Mouse (Mus musculus): ENCODE data around the gene Ggt5. TPM values are rescaled to one million over a fixed set of nuclear protein-coding genes. Genes with fewer than 3 reads are reported as not detected.

Gene Ggt5
- total RNA-seq, 2 experiments from 2014 or later = 3.3 to 3.8 TPM

DNA sequence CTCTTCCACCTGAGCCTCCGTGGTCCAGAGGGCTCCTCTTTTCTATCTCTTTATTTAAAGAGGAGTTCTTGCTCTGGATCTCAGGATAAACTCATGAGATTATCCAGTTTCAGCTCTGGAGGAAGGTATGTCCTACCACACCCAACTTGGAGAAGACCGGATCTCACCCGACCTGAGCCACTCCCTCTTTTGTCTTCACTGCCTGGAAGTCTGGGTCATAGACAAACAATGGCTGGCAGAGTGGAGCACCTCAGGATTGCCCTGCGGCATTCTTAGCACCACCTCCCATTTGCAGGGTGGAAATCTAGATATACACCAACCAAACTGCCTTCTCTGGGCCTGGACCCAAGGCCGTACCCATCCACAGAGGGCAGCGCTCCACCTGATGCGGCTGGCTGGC lies 59.9 kb downstream of the Ggt5 start:
- no peak for DNase-seq (ENCODE audit: extremely low spot score in 1 of 2, low spot score in 1 of 2)

DNA sequence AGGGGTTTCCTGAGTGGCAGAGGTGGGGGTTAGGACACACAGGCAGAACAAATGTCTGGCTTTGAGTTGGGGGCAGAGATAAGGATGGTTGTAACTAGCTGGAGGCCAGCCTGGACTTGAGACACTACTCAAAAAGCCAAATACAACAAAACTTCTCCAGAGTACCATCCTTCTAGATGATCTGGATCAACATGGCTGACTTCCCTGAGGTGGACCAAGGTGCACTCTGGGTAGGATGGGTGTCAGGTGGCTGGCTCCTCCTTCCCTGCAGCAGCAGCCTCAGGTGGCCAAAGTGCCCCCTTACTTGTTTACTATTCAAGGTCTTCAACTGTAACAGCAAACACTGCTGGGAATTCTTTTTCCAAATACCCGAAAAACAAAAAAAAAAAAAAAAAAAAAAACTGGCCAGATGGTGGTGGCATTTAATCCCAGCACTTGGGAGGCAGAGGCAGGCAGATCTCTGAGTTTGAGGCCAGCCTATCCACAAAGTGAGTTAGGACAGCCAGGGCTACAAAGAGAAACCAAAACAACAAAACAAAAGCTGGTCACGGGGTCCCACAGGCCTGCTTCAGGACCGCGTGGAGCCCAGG lies 60.4 kb downstream of the Ggt5 start:
- no peak for DNase-seq (ENCODE audit: extremely low spot score in 1 of 2, low spot score in 1 of 2)

DNA sequence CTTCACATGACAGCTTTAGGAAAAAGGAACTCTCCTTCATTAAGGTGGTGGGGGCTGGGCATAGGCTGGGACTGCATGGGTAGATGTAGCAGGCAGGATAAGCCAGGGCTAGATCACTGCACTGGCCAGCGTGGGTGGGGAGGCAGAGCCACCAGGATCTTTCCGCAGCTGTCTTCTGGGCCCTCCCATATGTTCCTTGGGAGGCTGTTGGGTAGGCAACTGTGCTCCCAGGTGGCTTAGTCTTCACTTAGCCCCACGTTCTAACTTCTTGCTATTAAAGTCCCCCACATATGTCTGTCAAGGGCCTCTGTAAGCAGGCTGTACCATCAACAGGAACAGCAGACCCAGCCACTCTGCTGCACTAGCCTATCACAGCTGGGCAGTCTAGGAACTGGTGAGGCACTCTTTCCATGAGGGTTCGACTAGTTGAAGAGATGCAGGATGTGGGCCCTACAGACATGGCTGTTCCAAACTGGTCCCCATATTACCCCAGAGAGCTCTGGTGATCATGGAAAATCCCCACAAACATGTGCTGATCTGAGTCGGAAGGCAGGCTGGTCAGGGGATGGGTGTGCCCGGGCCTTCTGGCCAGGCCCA lies 61.3 kb downstream of the Ggt5 start:
- DNase-seq (ENCODE audit: extremely low spot score in 1 of 2, low spot score in 1 of 2) = no peak

DNA sequence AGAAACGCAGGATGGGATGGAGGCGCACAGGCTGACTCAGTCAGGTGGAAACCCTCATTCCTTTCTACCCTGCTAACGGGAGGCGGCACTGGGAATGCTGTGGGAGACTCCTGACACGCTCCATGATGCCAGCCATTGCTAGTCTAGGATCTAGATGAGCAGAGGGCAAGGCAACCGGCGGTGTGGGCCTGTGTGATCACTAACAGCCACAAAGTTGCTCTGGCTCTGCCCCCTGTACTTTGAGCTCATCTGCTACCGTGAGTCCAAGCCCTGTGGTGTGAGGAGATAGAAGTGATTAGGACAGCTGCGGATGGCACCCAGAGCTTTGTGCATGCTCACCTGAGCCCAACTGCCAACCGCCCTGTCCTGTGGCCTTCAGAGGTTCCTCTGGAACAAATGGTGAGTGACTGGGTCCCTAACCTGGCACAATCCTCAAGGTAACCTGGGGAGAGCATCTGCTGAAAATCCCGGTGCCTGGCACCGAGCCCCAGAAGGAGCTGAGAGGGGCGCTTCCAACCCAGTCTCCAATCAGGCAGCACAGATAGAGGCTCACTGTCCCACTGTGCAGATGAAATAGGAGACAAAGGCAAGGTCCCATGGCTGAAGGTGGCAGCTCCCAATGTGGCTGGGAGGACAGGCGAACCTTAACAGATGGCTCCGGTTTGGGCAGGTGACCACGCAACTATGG lies 62.4 kb downstream of the Ggt5 start:
- DNase-seq (ENCODE audit: extremely low spot score in 1 of 2, low spot score in 1 of 2) = no peak

DNA sequence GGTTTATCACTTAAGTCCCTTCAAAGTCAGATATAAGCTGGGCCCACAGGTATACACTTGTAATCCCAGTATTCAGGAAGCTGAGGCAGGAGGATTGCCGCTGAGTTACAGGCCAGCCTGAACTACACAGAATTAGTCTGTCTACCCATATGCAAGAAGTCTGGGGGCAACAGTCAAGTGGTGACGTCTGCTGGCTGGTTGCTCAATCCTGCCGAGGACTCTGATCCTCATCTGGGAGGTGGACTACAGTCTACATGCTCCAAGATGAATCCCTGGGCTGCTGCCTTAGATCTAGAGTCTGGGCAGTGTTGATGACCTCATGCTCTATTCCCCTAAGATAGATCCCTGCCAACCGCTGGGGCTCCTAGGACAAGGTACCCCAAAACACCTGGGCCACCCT lies 64.9 kb downstream of the Ggt5 start:
- DNase-seq (ENCODE audit: extremely low spot score in 1 of 2, low spot score in 1 of 2) = no peak

DNA sequence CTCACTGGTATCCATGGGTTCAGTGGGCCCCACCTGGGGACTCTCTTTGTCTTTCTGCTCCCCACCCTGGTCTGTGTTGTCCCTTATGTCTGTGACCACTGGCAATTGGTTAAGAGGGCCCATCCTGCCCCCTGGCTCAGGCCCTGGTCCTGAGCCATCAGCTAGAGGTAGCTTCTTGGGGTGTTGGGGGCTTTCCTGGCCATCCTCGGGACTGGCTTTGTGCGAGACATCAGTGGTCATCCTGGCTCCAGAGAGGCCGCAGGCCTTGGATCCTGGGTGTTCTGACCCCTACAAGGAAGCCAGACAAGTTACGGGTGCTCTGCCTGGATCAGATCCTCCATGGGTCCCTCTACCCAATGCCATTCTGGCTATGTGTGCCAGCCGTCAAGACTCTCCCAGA lies 68.0 kb downstream of the Ggt5 start:
- DNase-seq (ENCODE audit: extremely low spot score in 1 of 2, low spot score in 1 of 2) = no peak

DNA sequence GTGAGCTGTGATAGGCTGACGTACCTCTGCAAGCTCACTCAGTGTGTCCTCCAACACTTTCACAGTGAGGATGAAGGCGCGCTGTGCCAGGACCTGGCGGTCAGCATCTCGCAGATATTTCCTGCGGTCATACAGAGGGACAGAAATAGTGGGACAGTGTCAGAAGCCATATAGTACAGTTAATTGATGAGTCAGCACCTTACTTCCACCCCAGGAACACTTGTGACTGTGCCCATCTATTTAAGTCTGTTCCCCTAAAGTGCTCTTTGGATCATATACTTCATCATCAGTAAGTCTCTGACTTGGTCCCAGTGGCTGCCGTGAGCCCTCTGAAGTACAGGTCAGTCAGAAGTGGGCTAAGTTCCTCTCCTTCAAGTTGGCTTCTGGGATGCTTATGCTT lies 68.6 kb downstream of the Ggt5 start:
- DNase-seq (ENCODE audit: extremely low spot score in 1 of 2, low spot score in 1 of 2) = no peak

DNA sequence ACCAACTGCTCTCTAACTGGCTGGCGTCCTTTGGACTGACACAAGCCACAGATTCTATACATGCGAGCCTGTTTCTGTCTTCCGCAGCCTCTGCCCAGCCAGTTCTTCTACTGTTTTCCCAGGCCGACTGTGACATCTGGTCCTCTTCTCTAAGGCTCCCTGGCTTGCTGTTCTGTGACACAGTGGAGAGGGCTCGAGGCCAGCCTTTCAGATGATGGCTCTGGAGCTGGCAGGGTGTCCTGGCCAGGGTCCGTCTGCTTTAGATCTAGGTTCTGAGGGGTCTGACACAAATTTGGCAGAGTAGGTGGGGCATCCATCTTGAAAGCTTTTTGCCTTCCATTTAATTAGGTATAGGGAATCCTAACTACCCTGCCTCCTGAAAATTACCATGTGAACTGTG lies 72.2 kb downstream of the Ggt5 start:
- DNase-seq (ENCODE audit: extremely low spot score in 1 of 2, low spot score in 1 of 2) = no peak

DNA sequence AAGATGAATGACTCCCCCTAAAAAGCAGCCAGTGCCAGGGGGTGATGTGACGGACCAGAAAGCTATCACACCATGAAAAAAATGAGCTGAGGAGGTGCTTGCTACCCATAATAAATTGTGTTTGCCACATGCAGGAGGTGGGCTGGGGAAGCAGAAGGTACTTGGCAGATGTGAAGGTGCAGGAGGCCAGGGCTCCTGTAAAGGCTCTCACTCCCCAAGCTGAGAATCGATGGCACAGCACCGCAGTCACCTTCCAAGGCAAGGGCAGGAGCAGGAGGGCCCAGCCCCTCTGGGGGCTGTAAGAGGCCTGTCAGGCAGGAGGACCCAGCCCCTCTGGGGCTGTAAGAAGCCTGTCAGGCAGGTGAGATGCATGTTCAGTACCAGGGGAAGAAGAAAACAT lies 72.7 kb downstream of the Ggt5 start:
- no peak for DNase-seq (ENCODE audit: extremely low spot score in 1 of 2, low spot score in 1 of 2)

DNA sequence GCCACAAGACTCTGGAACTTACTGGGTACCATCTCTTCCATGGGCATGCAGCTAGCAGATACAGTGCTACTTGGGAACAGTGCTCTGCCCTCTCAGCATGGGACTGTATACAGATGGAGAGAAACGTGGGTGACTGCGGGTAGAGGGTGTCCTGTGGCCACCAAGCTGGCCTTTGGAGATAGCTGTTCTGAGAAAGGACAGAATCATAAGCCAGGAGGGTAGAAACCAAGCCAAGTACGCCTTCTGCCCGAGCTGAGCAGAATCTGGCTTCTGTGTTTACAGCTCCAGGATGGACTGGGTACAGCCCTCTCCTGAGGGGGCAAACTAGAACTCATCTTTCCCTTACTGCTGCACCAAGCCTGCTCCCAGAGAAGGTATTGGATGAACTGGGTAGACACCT lies 73.4 kb downstream of the Ggt5 start:
- no peak for DNase-seq (ENCODE audit: extremely low spot score in 1 of 2, low spot score in 1 of 2)

DNA sequence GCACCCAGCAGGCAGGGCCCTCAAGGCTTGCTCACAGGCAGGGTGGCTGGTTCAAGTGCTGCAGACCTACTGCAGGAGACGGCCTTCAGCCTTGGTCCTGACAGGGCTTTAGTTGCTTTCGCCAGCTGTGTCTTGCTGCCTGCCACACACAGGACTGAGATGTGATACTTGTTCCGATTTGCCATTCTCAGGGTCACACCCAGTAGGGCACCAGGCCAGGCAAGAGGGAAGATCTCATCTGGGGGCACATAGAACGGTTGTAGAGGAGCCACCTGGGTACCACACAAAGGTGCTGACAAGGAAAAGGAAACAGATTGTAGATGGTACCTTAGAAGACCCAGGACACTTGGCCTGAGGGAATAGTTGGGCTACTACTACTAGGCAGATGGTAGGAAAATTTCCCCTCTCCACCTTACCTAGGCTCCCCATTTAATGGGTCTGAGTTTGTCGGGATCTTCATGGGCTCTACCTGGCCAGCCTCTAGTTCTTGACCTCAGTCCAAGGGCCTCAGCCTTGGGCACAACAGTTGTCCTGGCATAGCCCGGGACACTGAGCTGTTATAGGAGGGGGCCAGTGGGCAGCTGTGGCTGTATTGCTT lies 75.6 kb downstream of the Ggt5 start:
- no peak for DNase-seq (ENCODE audit: extremely low spot score in 1 of 2, low spot score in 1 of 2)

DNA sequence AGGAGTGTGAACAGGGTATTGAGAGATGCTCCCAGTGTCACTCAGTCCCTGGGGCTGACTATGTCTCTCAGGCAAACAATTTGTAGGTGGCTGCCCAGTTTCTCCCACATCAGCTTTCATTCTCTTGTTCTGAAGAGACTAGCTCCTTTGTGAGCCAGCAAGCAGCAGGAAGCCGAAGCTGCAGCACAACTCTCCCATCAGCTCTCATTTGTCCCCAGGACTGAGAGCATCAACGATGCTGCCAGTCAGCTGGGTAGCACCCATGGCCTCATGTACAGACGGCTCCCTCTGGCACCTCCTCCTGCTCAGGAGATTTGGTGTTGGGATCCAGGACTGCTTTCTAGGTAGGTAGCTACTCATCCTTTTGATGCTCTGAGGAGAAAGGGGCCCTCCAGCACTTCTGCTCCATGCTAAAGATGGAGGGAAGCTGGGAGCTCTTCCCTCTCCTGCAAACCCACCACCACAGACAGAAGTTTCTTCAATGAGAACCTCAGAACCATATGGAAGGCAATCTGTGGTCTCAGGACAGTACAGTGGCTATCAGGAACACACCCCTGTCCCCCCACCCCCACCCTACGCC lies 77.4 kb downstream of the Ggt5 start:
- DNase-seq (ENCODE audit: extremely low spot score in 1 of 2, low spot score in 1 of 2) = no peak

Other genes starting within 250 kb of the Ggt5 start
- under 1 TPM; 0.10 to 0.54 TPM for gene Upb1, start 188.2 kb upstream of the Ggt5 start, total RNA-seq (2021)
- gene Snrpd3, start 71.8 kb upstream of the Ggt5 start, total RNA-seq (2021) = 10 to 100 TPM; 70.6 to 77.7 TPM
- 10 to 100 TPM; 16.3 to 19.5 TPM for gene Gucd1, start 71.4 kb upstream of the Ggt5 start, total RNA-seq (2021)
- gene Lrrc75b, start 29.0 kb upstream of the Ggt5 start, total RNA-seq (2021) = 10 to 100 TPM in 1 of 2 experiments, 1 to 10 TPM in 1; 9.7 to 10.7 TPM
- 1 to 10 TPM; 3.4 to 3.5 TPM for gene Ggt1, start 27.7 kb upstream of the Ggt5 start, total RNA-seq (2021)
- gene Susd2, start 54.7 kb downstream of the Ggt5 start, total RNA-seq (2021) = 1 to 10 TPM; 1.4 to 1.6 TPM
- gene Cabin1, start 175.0 kb downstream of the Ggt5 start, total RNA-seq (2021) = 10 to 100 TPM; 60.6 to 79.2 TPM
- gene Ddt, start 184.1 kb downstream of the Ggt5 start, total RNA-seq (2021) = 10 to 100 TPM; 40.4 to 44.5 TPM
- gene Gm20441, start 191.6 kb downstream of the Ggt5 start, total RNA-seq (2021) = not detected
- gene Gstt3, start 192.1 kb downstream of the Ggt5 start, total RNA-seq (2021) = 1 to 10 TPM; 1.7 to 1.8 TPM
- 1 to 10 TPM; 3.9 to 6.5 TPM for gene Gstt1, start 209.2 kb downstream of the Ggt5 start, total RNA-seq (2021)
- gene Gstt4, start 233.2 kb downstream of the Ggt5 start, total RNA-seq (2021) = not detected
- gene Gstt2, start 248.1 kb downstream of the Ggt5 start, total RNA-seq (2021) = 1 to 10 TPM; 2.2 to 4.5 TPM